Mouse (Mus musculus) C2C12 (cell line): ENCODE data around the gene Ercc1. TPM values are rescaled to one million over a fixed set of nuclear protein-coding genes. Genes with fewer than 3 reads are reported as not detected.

Source experiments
- H3K27me3 ChIP-seq: one replicate; pipeline ENCODE4 v1.6.1; 2011; ENCODE audit not compliant: control insufficient read depth, insufficient read depth, insufficient read length
- H3K36me3 ChIP-seq: one replicate; pipeline ENCODE4 v1.6.1; 2011; ENCODE audit not compliant: control insufficient read depth, insufficient read depth
- H3K4me3 ChIP-seq: one replicate; pipeline ENCODE4 v1.5.1; 2011; ENCODE audit warnings: mild to moderate bottlenecking, control low read depth; ENCODE audit not compliant: poor library complexity, insufficient read depth, severe bottlenecking
- H3K79me2 ChIP-seq: one replicate; pipeline ENCODE4 v1.6.1; 2011; ENCODE audit not compliant: control insufficient read depth, insufficient read depth
- H3K79me3 ChIP-seq: one replicate; pipeline ENCODE4 v1.6.1; 2011; ENCODE audit warnings: low read depth, control low read depth
- H3ac ChIP-seq: one replicate; pipeline ENCODE3; 2011; ENCODE audit warnings: low read depth; ENCODE audit not compliant: control insufficient read depth, insufficient read length
- CEBPB ChIP-seq: IDR thresholded peaks from one replicate; pipeline ENCODE4 v1.6.1; 2011; ENCODE audit warnings: low read depth, mild to moderate bottlenecking, control low read depth, moderate library complexity
- CTCF ChIP-seq: IDR thresholded peaks from one replicate; pipeline ENCODE4 v1.5.1; 2011; ENCODE audit not compliant: control insufficient read depth, insufficient read depth, insufficient read length
- FOSL1 ChIP-seq: IDR thresholded peaks from one replicate; pipeline ENCODE4 v1.8.0; 2011; ENCODE audit warnings: mild to moderate bottlenecking, low read length; ENCODE audit not compliant: poor library complexity, insufficient read depth, severe bottlenecking
- MAX ChIP-seq: IDR thresholded peaks from one replicate; pipeline ENCODE4 v1.6.1; 2011; ENCODE audit warnings: mild to moderate bottlenecking, control low read depth
- MYOD1 ChIP-seq: IDR thresholded peaks from one replicate; pipeline ENCODE4 v1.6.1; 2011; ENCODE audit warnings: low read depth; ENCODE audit not compliant: control insufficient read depth, insufficient read length
- MYOG ChIP-seq: IDR thresholded peaks from one replicate; pipeline ENCODE4 v1.6.1; 2011; ENCODE audit not compliant: control insufficient read depth, insufficient read length; ENCODE audit errors: extremely low read depth
- USF1 ChIP-seq: IDR thresholded peaks from one replicate; pipeline ENCODE4 v1.6.1; 2011; ENCODE audit warnings: low read depth, mild to moderate bottlenecking, control low read depth, moderate library complexity
- polyA plus RNA-seq: library from polyadenylated mRNA; unstranded; fragments of >200 nt; fragmentation: generic; extraction: Trizol; gene quantifications from one replicate; pipeline ENCODE4 v1.2.1, GENCODE M21; 2012; ENCODE audit warnings: missing spikeins

The Ercc1 gene
- polyA plus RNA-seq, 1 experiment, result 151 TPM

DNA sequence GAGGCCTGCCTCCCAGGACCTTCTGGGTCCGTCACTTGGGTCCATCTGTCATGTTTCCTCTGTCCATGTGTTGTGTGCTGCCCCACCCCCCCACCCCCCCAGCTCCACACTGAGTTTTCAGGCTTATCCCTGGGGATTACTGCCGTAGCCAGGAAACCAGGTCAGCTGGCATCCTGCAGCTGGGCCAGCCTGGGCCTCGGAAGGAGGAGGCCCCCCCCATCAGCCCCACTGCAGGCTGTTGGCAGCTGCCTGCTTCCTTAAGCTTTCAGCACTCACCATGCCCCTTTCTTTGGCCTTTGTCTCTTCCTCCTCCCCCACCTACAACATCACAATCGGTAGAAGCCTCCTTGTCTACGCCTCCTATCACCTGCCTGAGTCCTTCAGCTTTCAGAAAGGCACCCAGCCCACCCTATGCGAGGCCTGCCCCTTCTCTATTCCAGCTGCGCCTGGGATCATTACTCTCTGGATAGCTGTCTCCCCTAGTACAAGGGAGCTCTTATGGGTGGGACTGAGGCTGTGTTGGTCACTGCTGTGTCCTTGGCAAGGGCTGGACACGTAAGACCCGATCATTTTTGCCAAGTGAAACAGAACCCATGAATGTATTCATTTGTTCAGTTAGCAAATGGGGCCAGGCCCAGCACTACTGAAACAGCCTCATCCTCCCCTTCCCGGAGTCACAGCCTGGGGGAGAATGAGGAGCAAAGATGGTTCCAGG, 44.3 kb downstream of the Ercc1 start:
- Histone ChIP-seq H3ac (no peak overlapping the region), H3K27me3 (no peaks in the 10 kb centered on the region), H3K79me3 (no peaks in the 10 kb centered on the region), H3K36me3 (peaks cover 4% of the 10 kb centered on the region), H3K79me2 (peaks cover 7% of the 10 kb centered on the region), H3K4me3 (no peak overlapping the region)
- TF ChIP-seq CEBPB (no peak), MYOD1 (no peak), MYOG (no peak), USF1 (no peak), MAX (no peak)

DNA sequence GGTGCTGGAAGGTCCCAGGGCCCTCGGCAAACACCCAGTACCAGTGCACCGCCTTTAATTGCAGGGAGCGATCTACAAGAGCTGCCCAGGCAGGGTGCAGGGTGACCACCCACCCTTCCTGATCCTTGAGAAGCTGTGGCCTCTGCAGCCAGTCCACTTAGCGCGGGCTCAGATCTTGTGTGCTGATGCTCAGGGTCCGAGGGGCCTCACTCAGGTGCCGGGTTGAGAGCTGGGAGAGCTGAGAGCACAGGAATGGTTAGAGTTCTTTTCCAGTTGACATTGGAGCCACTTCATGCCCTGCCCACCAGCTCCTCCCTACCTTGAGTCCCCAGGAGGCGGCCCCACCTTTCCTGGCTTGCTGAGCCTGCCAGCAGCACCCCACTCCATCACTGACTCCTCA, 49.9 kb downstream of the Ercc1 start:
- H3K4me3 ChIP-seq, result no peak overlapping the region
- no peak overlapping the region for H3ac ChIP-seq

DNA sequence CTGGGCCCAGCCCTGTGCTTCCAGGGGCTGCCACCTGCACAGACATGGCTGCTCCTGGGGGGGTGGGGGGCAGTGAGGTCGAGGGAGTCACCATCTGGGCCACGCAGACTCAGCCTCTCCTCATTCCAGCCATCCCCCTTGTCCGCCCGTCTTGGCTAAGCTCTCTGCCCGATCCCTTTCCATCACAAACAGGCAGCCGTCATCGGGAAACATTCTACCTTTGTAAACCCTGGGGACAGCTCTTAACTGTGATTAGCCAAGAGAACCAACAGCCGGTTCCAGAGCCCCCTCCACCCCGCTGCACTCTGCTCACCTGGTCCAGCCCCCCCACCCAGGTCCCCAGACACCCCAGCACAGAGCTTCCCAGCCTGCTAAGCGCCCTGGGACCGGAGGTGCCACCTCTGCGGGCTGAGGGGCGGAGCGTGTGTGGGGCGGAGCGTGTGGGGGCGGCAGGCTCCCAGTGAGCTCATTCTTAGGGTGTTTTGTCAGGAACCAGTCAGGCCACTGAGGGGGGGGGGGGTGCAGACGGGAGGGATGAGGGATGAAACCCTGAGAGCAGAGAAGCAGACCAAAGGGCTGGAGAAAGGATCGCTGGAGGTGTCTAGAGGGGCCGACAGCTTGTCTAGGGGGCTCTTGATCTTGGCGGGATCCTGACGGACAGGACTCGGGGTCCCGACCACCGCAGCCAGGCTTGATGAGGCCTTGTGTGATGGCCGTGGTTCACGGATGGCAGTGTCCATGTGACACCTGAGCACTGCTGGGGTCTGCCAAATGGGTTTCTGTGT, 55.1 kb downstream of the Ercc1 start:
- peaks cover 8% of the 10 kb centered on the region for H3K27me3 ChIP-seq
- H3K79me2 ChIP-seq, result no peaks in the 10 kb centered on the region
- no peaks in the 10 kb centered on the region for H3K79me3 ChIP-seq
- no peak overlapping the region for H3ac ChIP-seq
- no peaks in the 10 kb centered on the region for H3K36me3 ChIP-seq
- H3K4me3 ChIP-seq, result no peak overlapping the region
- TF ChIP-seq CTCF (no peak), USF1 (no peak), MAX (no peak), MYOG (no peak), FOSL1 (no peak)

More for the DNA sequence above, 49.9 kb downstream of the Ercc1 start:
- TF ChIP-seq MAX (no peak), USF1 (no peak), MYOG (no peak), MYOD1 (no peak), CTCF (no peak), FOSL1 (no peak), CEBPB (no peak)
- Histone ChIP-seq H3K36me3 (peaks cover 4% of the 10 kb centered on the region), H3K27me3 (no peaks in the 10 kb centered on the region), H3K79me3 (no peaks in the 10 kb centered on the region), H3K79me2 (no peaks in the 10 kb centered on the region)

DNA sequence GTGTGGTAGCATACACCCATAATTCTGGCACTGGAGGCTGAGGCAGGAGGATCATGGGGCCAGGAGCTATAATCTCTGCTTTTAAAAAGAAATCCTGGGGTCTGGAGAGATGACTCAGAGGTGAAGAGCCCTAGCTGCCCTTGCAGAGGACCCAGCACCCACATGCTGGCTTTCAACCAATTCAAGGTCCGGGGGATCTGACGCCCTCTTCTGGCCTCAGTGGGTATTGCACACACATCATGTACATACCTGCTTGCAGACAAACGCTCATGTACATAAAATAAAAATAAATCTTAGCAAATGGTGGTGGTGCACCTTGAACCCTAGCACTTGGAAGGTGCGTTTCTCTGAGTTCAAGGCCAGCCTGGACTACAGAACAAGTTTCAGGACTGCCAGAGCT, 56.4 kb downstream of the Ercc1 start:
- H3K36me3 ChIP-seq, result no peaks in the 10 kb centered on the region
- no peaks in the 10 kb centered on the region for H3K79me3 ChIP-seq
- H3ac ChIP-seq, result no peak overlapping the region
- H3K27me3 ChIP-seq, result peaks cover 8% of the 10 kb centered on the region
- no peak overlapping the region for H3K4me3 ChIP-seq
- H3K79me2 ChIP-seq, result no peaks in the 10 kb centered on the region
- TF ChIP-seq MYOD1 (no peak), CEBPB (no peak), MAX (no peak), MYOG (no peak), FOSL1 (no peak), USF1 (no peak), CTCF (no peak)

DNA sequence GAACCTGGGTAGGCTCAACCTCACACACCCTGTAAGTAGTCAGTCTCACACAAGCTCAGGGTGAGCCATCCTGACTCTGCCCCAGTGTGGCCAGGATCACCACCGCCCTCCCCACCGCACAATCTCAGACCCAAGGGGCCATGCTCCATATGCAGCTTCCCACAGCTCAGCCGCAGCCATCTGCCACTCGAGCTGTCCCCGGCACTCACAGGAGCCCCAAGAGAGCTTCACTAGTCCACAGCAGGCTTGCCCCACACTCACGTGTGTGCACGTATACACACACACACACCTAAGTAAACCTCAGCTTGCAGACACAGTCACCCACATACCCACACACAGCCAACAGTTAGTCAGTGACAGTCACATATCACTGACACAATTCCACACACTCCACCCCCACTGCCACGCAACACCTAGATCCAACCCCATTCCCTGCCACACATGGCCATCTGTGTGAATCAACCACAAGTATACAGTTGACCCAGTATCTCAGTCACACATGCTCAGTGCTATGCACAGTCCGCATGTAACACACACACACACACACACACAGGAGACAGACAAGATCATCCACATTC, 58.0 kb downstream of the Ercc1 start:
- H3K79me3 ChIP-seq, result no peaks in the 10 kb centered on the region
- TF ChIP-seq CTCF, result no peak
- TF ChIP-seq FOSL1, result no peak
- H3K79me2 ChIP-seq, result no peaks in the 10 kb centered on the region
- peaks cover 8% of the 10 kb centered on the region for H3K27me3 ChIP-seq
- H3K4me3 ChIP-seq, result no peak overlapping the region
- H3K36me3 ChIP-seq, result no peaks in the 10 kb centered on the region
- no peak overlapping the region for H3ac ChIP-seq

DNA sequence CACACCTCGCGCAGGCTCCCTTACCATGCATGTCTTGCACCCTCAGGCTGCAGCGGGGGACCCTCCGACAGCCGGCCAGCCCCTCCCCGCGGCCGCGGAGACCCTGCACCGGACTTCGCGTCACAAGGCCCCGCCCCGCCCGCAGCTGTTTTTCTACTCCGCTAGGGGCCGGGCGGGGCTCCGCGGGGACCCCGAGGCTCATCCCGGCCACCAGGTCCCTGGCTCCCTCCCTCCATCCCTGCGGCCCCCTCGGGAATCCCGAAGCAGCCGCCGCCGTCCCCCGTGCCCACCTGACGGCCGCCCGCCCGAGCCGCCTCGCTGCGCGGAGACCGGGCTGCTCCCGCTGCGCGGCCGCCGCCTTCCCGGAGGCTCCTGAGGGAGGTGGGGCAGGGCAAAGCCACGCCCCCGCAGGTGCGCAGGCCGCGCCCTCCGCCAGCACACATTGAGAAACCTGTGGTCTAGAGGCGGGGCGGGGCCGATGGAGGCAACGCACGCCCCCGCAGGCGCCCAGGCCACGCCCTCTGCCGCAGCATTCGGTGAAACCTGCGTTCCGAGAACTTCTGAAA, 59.2 kb downstream of the Ercc1 start, which contains the start of gene Klc3:
Gene Klc3 (minus strand): TSS at position 374 of the 566 bp plus-strand sequence.
- Histone ChIP-seq H3K4me3 (no peak within 1 kb of the TSS), H3K27me3 (peaks cover 8% of the 10 kb centered on the region)

More for the DNA sequence above, 59.2 kb downstream of the Ercc1 start, which contains the start of gene Klc3:
- TF ChIP-seq CEBPB (no peak), USF1 (no peak), FOSL1 (no peak), MYOG (no peak), MAX (no peak), MYOD1 (no peak), CTCF (no peak)
- no peaks in the 10 kb centered on the region for H3K79me2 ChIP-seq
- H3ac ChIP-seq, result no peak within 1 kb of the TSS
- H3K79me3 ChIP-seq, result no peaks in the 10 kb centered on the region
- no peaks in the 10 kb centered on the region for H3K36me3 ChIP-seq
